Mouse (Mus musculus): ENCODE data around the gene Calm5. TPM values are rescaled to one million over a fixed set of nuclear protein-coding genes. Genes with fewer than 3 reads are reported as not detected.
"Not testable (repeated sequence)": the region's sequence is repeated elsewhere in the genome, so short reads cannot be mapped to it uniquely, and the experiment has no call there.

The Calm5 gene
- polyA plus RNA-seq, 1 experiment from 2014 or later = not detected

DNA sequence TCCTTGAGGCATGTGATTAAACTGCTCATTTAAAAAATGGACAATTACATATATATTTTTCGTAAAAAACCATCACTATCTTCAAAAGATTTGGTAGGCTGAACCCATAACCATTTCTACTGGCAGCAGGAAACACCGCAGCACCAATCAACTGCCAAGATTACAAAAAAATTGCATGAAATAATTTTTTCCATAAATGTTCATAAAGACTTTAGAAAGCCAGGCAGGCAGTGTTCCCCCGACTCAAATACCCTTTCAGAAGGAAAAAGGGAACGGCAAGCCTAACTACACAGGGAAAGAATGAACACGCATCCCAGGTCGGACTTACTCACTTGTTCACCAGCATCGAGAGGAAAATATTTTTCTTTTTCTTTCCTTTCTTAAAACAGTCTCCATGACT lies 38.6 kb downstream of the Calm5 start:
- Histone ChIP-seq H3K4me3 (ENCODE audit: low read depth, low read length) (peak overlapping the region; percentile 59), H3K27ac (ENCODE audit: low read length) (0 out of 2 replicates have a peak overlapping the region, but pooled peaks have one; percentile 33), H3K9me3 (ENCODE audit: low read length) (no peaks in the 10 kb centered on the region), H3K9ac (replicated peaks; ENCODE audit: low read depth) (peak overlapping the region; percentile 45), H3K4me1 (ENCODE audit: insufficient read depth, low read depth, low read length) (peaks cover 10% of the 10 kb centered on the region; the same call in 1 of the 2 replicates), H3K27me3 (replicated peaks; ENCODE audit: insufficient read depth, low read length) (no peaks in the 10 kb centered on the region), H3K36me3 (ENCODE audit: insufficient read depth, low read length) (peaks cover 3% of the 10 kb centered on the region), H3K4me2 (replicated peaks; ENCODE audit: low read depth, low read length) (peak overlapping the region; percentile 66)
- ATAC-seq (no peak), DNase-seq (ENCODE audit: low spot score) (no peak)
- WGBS = 6% methylated on average over 7 of the region's 7 CpGs
- no peak for TF ChIP-seq CTCF (IDR thresholded peaks at IDR 0.05)
- no peak for TF ChIP-seq EP300 (IDR thresholded peaks at IDR 0.05)

DNA sequence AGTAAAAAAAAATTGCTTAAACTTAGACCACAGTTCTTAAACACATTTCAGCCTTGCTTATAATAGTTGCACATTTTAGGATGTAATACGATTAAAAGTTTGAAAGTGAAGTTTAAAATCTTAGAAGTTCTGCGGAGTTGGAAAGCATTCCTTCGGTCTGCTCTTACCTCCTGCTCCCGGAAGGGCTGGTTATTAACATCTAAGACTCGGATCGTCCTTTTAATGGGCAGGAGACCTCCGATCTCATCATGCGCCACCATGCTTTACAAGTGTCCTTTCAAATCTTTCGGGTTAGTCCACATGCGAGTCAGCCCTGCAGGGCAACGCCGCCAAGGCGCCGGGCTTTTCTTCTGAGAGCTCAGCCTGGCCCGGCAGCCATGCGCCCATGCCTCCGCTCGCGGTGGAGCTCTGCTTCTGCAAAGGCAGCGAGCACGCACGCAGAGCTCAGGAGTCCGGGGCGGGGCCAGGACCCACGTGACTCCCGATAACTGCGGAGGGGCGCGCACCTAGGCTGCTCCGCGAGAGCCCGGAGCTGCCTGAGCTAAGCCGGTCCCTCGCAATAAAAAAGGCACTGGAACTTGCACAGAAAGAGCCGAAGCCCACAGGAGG lies 39.3 kb downstream of the Calm5 start:
- peak overlapping the region; percentile 52; the same call in 1 of the 2 replicates for H3K27ac ChIP-seq (ENCODE audit: low read length)
- peak overlapping the region; percentile 66 for H3K4me2 ChIP-seq (replicated peaks; ENCODE audit: low read depth, low read length)
- H3K4me1 ChIP-seq (ENCODE audit: insufficient read depth, low read depth, low read length) = peaks cover 10% of the 10 kb centered on the region; the same call in 1 of the 2 replicates
- H3K27me3 ChIP-seq (replicated peaks; ENCODE audit: insufficient read depth, low read length) = no peaks in the 10 kb centered on the region
- no peaks in the 10 kb centered on the region for H3K36me3 ChIP-seq (ENCODE audit: insufficient read depth, low read length)
- H3K4me3 ChIP-seq (ENCODE audit: low read depth, low read length) = peak overlapping the region; percentile 59
- peak; percentile 97 for ATAC-seq
- peak overlapping the region; percentile 45 for H3K9ac ChIP-seq (replicated peaks; ENCODE audit: low read depth)
- H3K9me3 ChIP-seq (ENCODE audit: low read length) = no peaks in the 10 kb centered on the region
- DNase-seq (ENCODE audit: low spot score) = peak; percentile 93
- WGBS = under 1% methylated on average over 35 of the region's 35 CpGs
- TF ChIP-seq EP300 (IDR thresholded peaks at IDR 0.05) (0 out of 2 replicates have a peak, but pooled peaks have one; percentile 16), CTCF (IDR thresholded peaks at IDR 0.05) (peak; percentile 30; the same call in 1 of the 2 replicates)

DNA sequence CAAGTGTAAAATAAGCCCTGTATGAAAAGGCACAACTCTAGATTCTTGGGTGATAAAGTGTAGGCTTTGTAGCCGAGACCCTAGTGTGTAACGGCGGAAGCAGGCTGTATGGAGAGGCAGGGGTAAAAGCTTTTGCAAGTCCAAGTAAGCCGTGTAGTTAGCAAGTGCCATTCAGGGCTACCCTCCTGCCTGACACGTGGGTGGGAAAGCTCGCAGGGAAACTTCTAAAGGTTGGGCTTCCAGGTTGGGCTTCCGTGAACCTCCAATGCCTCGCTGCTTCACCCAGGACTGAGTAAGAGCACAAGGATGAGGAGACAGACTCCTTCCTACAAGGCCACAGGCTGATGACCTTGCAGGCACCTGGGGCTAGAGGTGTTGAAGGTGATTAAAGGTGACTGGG lies 40.6 kb downstream of the Calm5 start:
- 68% methylated on average over 8 of the region's 8 CpGs for WGBS
- no peak overlapping the region for H3K4me3 ChIP-seq (ENCODE audit: low read depth, low read length)
- H3K4me1 ChIP-seq (ENCODE audit: insufficient read depth, low read depth, low read length) = peaks cover 10% of the 10 kb centered on the region; the same call in 1 of the 2 replicates
- no peak overlapping the region for H3K27ac ChIP-seq (ENCODE audit: low read length)
- TF ChIP-seq EP300 (IDR thresholded peaks at IDR 0.05) = no peak
- no peak for TF ChIP-seq CTCF (IDR thresholded peaks at IDR 0.05)
- no peak overlapping the region for H3K9ac ChIP-seq (replicated peaks; ENCODE audit: low read depth)
- DNase-seq (ENCODE audit: low spot score) = no peak
- no peaks in the 10 kb centered on the region for H3K9me3 ChIP-seq (ENCODE audit: low read length)
- no peak for ATAC-seq
- no peaks in the 10 kb centered on the region for H3K27me3 ChIP-seq (replicated peaks; ENCODE audit: insufficient read depth, low read length)
- no peaks in the 10 kb centered on the region for H3K36me3 ChIP-seq (ENCODE audit: insufficient read depth, low read length)
- H3K4me2 ChIP-seq (replicated peaks; ENCODE audit: low read depth, low read length) = no peak overlapping the region

DNA sequence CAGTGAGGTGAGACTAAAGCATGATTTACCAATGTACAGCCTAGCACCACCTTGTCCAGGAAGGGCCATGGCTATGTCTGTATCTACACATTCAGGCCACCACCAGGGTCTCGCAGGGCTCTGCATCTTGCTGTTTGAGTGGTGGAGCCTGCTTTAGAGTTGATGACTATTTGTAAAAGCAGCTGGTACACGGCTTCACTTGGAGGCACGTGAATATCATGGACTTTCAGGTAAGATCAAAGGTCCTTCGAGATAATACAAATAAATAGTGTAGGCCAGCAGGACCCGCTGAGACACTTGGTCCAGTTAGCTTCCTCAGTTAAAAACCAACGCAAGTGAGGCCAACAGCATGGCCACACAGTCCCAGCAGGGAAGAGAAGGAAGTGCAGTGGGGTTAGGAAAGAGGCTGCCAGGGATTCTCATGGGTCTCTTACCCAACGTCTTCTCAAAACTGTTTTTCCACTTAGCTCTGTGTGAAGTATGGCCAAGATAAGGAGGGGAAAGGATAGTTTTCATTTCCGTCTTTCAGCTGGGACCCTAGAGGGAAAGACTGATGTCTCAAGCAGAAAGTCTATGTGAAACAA lies 41.5 kb downstream of the Calm5 start:
- Histone ChIP-seq H3K27me3 (replicated peaks; ENCODE audit: insufficient read depth, low read length) (no peaks in the 10 kb centered on the region), H3K9me3 (ENCODE audit: low read length) (no peaks in the 10 kb centered on the region), H3K36me3 (ENCODE audit: insufficient read depth, low read length) (no peaks in the 10 kb centered on the region), H3K4me1 (ENCODE audit: insufficient read depth, low read depth, low read length) (peaks cover 10% of the 10 kb centered on the region; the same call in 1 of the 2 replicates), H3K27ac (ENCODE audit: low read length) (no peak overlapping the region), H3K9ac (replicated peaks; ENCODE audit: low read depth) (no peak overlapping the region), H3K4me3 (ENCODE audit: low read depth, low read length) (no peak overlapping the region), H3K4me2 (replicated peaks; ENCODE audit: low read depth, low read length) (no peak overlapping the region)
- peak; percentile 39 for ATAC-seq
- DNase-seq (ENCODE audit: low spot score) = peak; percentile 68
- WGBS = 51% methylated on average over 8 of the region's 8 CpGs
- TF ChIP-seq CTCF (IDR thresholded peaks at IDR 0.05) (no peak), EP300 (IDR thresholded peaks at IDR 0.05) (no peak)

DNA sequence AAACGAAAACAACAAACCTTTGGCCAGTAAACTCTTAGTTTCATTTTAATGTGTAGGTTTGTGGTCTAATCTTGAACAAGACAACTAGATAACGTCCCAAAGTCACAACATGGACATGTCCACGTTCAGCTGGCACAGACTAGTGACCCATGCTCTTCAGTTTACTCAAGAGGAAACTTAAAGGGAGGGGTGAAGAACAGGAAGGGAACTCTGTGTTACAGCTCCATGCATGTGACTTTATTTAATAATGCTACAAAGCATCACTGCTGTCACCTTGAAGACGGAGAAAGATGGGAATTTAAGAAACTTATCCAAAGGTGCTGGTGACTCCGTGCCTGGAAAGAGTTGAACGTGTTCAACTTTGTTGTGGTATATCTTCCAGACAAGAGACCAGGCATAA lies 42.1 kb downstream of the Calm5 start:
- no peak overlapping the region for H3K27ac ChIP-seq (ENCODE audit: low read length)
- H3K4me2 ChIP-seq (replicated peaks; ENCODE audit: low read depth, low read length) = no peak overlapping the region
- TF ChIP-seq CTCF (IDR thresholded peaks at IDR 0.05) (no peak), EP300 (IDR thresholded peaks at IDR 0.05) (no peak)
- H3K9me3 ChIP-seq (ENCODE audit: low read length) = no peaks in the 10 kb centered on the region
- H3K4me3 ChIP-seq (ENCODE audit: low read depth, low read length) = no peak overlapping the region
- H3K27me3 ChIP-seq (replicated peaks; ENCODE audit: insufficient read depth, low read length) = no peaks in the 10 kb centered on the region
- H3K36me3 ChIP-seq (ENCODE audit: insufficient read depth, low read length) = no peaks in the 10 kb centered on the region
- no peak overlapping the region for H3K9ac ChIP-seq (replicated peaks; ENCODE audit: low read depth)
- H3K4me1 ChIP-seq (ENCODE audit: insufficient read depth, low read depth, low read length) = peaks cover 10% of the 10 kb centered on the region; the same call in 1 of the 2 replicates
- ATAC-seq (no peak), DNase-seq (ENCODE audit: low spot score) (peak; percentile 51)
- 69% methylated on average over 6 of the region's 6 CpGs for whole genome bisulfite sequencing

DNA sequence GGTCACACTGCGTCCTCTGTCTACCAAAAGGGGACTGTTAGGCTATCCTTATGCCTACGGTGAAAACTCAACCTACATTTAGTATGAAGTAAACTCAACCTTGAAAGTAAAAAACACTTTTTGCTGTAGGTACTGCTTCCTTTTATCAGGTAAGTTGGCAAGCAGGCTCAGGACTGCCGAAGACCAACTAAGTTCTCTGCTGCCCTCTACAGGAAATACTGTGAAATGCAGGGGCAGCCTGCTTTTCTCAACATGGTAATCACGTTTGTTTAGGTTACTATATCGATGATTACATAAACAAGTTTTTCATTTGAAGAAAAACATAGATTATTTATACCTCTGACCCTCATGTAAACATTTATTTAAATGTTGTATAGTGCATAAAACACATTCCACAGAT lies 42.9 kb downstream of the Calm5 start:
- TF ChIP-seq EP300 (IDR thresholded peaks at IDR 0.05) (no peak), CTCF (IDR thresholded peaks at IDR 0.05) (peak; percentile 98)
- no peaks in the 10 kb centered on the region for H3K9me3 ChIP-seq (ENCODE audit: low read length)
- no peak overlapping the region for H3K4me2 ChIP-seq (replicated peaks; ENCODE audit: low read depth, low read length)
- 22% methylated on average over 5 of the region's 5 CpGs for WGBS
- H3K36me3 ChIP-seq (ENCODE audit: insufficient read depth, low read length) = no peaks in the 10 kb centered on the region
- peaks cover 10% of the 10 kb centered on the region; the same call in 1 of the 2 replicates for H3K4me1 ChIP-seq (ENCODE audit: insufficient read depth, low read depth, low read length)
- no peaks in the 10 kb centered on the region for H3K27me3 ChIP-seq (replicated peaks; ENCODE audit: insufficient read depth, low read length)
- no peak for ATAC-seq
- no peak overlapping the region for H3K27ac ChIP-seq (ENCODE audit: low read length)
- no peak overlapping the region for H3K9ac ChIP-seq (replicated peaks; ENCODE audit: low read depth)
- no peak overlapping the region for H3K4me3 ChIP-seq (ENCODE audit: low read depth, low read length)
- DNase-seq (ENCODE audit: low spot score) = peak; percentile 86

DNA sequence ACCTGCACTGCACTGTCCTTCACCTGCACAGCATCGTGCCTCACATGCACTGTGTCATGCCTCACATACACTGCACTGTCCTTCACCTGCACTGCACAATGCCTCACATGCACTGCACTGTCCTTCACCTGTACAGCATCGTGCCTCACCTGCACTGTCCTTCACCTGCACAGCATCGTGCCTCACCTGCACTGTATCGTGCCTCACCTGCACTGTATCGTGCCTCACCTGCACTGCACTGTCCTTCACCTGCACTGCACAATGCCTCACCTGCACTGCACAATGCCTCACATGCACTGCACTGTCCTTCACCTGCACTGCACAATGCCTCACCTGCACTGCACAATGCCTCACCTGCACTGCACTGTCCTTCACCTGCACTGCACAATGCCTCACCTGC lies 44.2 kb downstream of the Calm5 start:
- H3K4me3 ChIP-seq (ENCODE audit: low read depth, low read length); H3K27me3 ChIP-seq (replicated peaks; ENCODE audit: insufficient read depth, low read length); H3K4me1 ChIP-seq (ENCODE audit: insufficient read depth, low read depth, low read length); H3K36me3 ChIP-seq (ENCODE audit: insufficient read depth, low read length); H3K4me2 ChIP-seq (replicated peaks; ENCODE audit: low read depth, low read length); DNase-seq (ENCODE audit: low spot score); H3K27ac ChIP-seq (ENCODE audit: low read length); H3K9ac ChIP-seq (replicated peaks; ENCODE audit: low read depth); ATAC-seq; H3K9me3 ChIP-seq (ENCODE audit: low read length): not testable (repeated sequence)
- 93% methylated on average over 5 of the region's 5 CpGs for WGBS

All from lung, postnatal 0 days (tissue).